Mouse (Mus musculus): ENCODE results near the gene Zfp410.

GRCm38 (mm10) chr12:84276288-84276687 lies 40.4 kb upstream of the Zfp410 start:
- no peak for TF ChIP-seq POLR2A (IDR thresholded peaks at IDR 0.05; ENCODE audit: control insufficient read depth in 1 of 2, insufficient read depth in 1 of 2, low read depth in 1 of 2, low read length in 2 of 2, poor library complexity in 1 of 2)
- no peak for TF ChIP-seq MYC (IDR thresholded peaks at IDR 0.05; ENCODE audit: low read depth, low read length)
- TF ChIP-seq USF2 (IDR thresholded peaks at IDR 0.05; ENCODE audit: borderline replicate concordance in 1 of 2, insufficient read depth in 1 of 2, low read depth in 1 of 2, low read length in 2 of 2): no peak
- TF ChIP-seq UBTF (IDR thresholded peaks at IDR 0.05; ENCODE audit: borderline replicate concordance, insufficient read depth, low read depth, low read length): no peak
- no peak for TF ChIP-seq CTCF (IDR thresholded peaks at IDR 0.05 in 2 of 3, conservative IDR thresholded peaks at IDR 0.05 in 1 of 3; ENCODE audit: control insufficient read depth in 1 of 3, insufficient read depth in 1 of 3, low read depth in 2 of 3, low read length in 3 of 3, poor library complexity in 1 of 3, severe bottlenecking in 1 of 3)
- no peak for TF ChIP-seq GATA1 (IDR thresholded peaks at IDR 0.05; ENCODE audit: low read depth, low read length)
- no peak for TF ChIP-seq TAL1 (IDR thresholded peaks at IDR 0.05; ENCODE audit: low read length)
- no peak for TF ChIP-seq HCFC1 (IDR thresholded peaks at IDR 0.05; ENCODE audit: low read depth, low read length)
- TF ChIP-seq E2F4 (IDR thresholded peaks at IDR 0.05; ENCODE audit: borderline replicate concordance, low read depth, low read length): no peak

Measured in MEL (cell line).